Mouse (Mus musculus): ENCODE measurements around the gene Gm21767.
"Not testable (repeated sequence)": the region's sequence is repeated elsewhere in the genome, so short reads cannot be mapped to it uniquely, and the experiment has no call there.

Gm21767 gene

GRCm38 (mm10) chrY:13941438-13941837 lies at the start of gene Gm21767:
TSS of gene Gm21767 (plus strand) at chrY:13941738.
- not testable (repeated sequence) for DNase-seq (ENCODE audit: low read depth, low spot score)

Data from CD4-positive helper T cell, adult 2 months (primary cell).